Mouse (Mus musculus) heart, postnatal 0 days (tissue): ENCODE data around the gene Abracl.

ENCODE experiments used
- CTCF ChIP-seq: IDR thresholded peaks from 2 replicates; pipeline ENCODE4 v1.5.1; 2016; ENCODE audit warnings: antibody characterized with exemption, control low read depth, low read depth
- EP300 ChIP-seq: IDR thresholded peaks from 2 replicates; pipeline ENCODE4 v1.6.1; 2016; ENCODE audit warnings: antibody characterized with exemption, low read depth

GRCm38 (mm10) chr10:18047380-18048146 lies 24.5 kb upstream of the Abracl start:
- TF ChIP-seq CTCF (no peak), EP300 (no peak)
